Mouse (Mus musculus) lung, embryonic 14.5 days (tissue): Measurements from ENCODE around the gene Plekhh3. TPM values are rescaled to one million over a fixed set of nuclear protein-coding genes. Genes with fewer than 3 reads are reported as not detected.

ENCODE experiments used
- ATAC-seq: fragments of 200-750 bp; cut with Nextera tagmentation; 2 replicates; pipeline ENCODE4 v1.8.0; 2017; ENCODE audit warnings: mild to moderate bottlenecking, moderate TSS enrichment, moderate library complexity; ENCODE audit not compliant: insufficient read depth
- DNase-seq: peaks from one replicate; pipeline ENCODE4 v3.0.0-alpha.2; 2015
- H3K27ac ChIP-seq: fragments of 300-500 bp; sonication (generic); 2 replicates; pipeline ENCODE4 v1.5.1; 2014; ENCODE audit warnings: low read depth, mild to moderate bottlenecking, moderate library complexity
- H3K27me3 ChIP-seq: fragments of 300-500 bp; sonication (generic); 2 replicates; pipeline ENCODE4 v1.6.1; 2014; ENCODE audit warnings: low read length, control low read depth; ENCODE audit not compliant: insufficient read depth
- H3K36me3 ChIP-seq: fragments of 300-500 bp; sonication (generic); 2 replicates; pipeline ENCODE4 v1.6.1; 2014; ENCODE audit warnings: control low read depth; ENCODE audit not compliant: insufficient read depth
- H3K4me1 ChIP-seq: fragments of 300-500 bp; sonication (generic); 2 replicates; pipeline ENCODE4 v1.6.1; 2014; ENCODE audit warnings: antibody characterized with exemption, control low read depth; ENCODE audit not compliant: insufficient read depth
- H3K4me2 ChIP-seq: fragments of 300-500 bp; sonication (generic); 2 replicates; pipeline ENCODE4 v1.6.1; 2014; ENCODE audit warnings: mild to moderate bottlenecking
- H3K4me3 ChIP-seq: fragments of 300-500 bp; sonication (generic); 2 replicates; pipeline ENCODE4 v1.5.1; 2014; ENCODE audit warnings: low read depth, low read length
- H3K9ac ChIP-seq: fragments of 300-500 bp; sonication (generic); 2 replicates; pipeline ENCODE4 v1.6.1; 2014
- H3K9me3 ChIP-seq: fragments of 300-500 bp; sonication (generic); 2 replicates; pipeline ENCODE4 v1.6.1; 2016; ENCODE audit warnings: low read depth, low read length, control low read depth
- CTCF ChIP-seq: IDR thresholded peaks from 2 replicates; pipeline ENCODE4 v1.5.1; 2016; ENCODE audit warnings: antibody characterized with exemption, low read depth
- WGBS: fragments of 180-500 bp; shearing (Covaris S2); extraction: QIAGEN DNeasy Blood & Tissue Kit; methylation state at CpG from one replicate; pipeline ENCODE4 v1.1.7; 2014; 5-methylcytosine and 5-hydroxymethylcytosine counted together
- microRNA-seq: library from miRNA; unstranded; fragments of <30 nt; microRNA quantifications from one replicate; pipeline ENCODE4, GENCODE M21; 2016; ENCODE audit warnings: borderline number of aligned reads
- polyA plus RNA-seq: library from polyadenylated mRNA; unstranded; fragments of >200 nt; fragmentation: Nextera tagmentation; extraction: Ambion mirVana; gene quantifications from 2 replicates; pipeline ENCODE4 v1.2.1, GENCODE M21; 2014

Gene Plekhh3
- polyA plus RNA-seq, 1 experiment from 2014 or later = 15.9 TPM

DNA sequence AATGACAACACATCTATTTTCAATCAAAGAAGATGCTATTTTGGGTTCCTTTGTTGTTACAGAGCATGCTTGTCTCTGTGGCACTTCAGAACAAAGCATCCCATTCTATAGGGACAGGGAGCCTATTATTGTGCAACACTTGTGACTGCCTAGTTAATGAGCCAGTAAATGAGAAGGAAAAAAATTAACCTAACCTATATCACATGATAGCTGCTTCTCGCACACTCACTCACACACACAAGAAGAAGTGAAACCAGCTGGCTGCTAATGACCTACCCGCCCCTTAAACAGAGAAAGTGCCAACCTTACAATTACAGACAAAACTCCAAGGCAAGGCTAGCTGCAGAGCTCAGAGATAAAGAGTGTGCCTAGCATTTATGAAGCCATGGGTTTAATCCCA is 55.6 kb downstream of the Plekhh3 start:
- Histone ChIP-seq H3K4me3 (no peak overlapping the region), H3K9me3 (no peaks in the 10 kb centered on the region), H3K27ac (no peak overlapping the region), H3K4me1 (peaks cover 12% of the 10 kb centered on the region), H3K4me2 (no peak overlapping the region), H3K27me3 (no peaks in the 10 kb centered on the region), H3K36me3 (peaks cover 13% of the 10 kb centered on the region; the same call in 1 of the 2 replicates), H3K9ac (no peak overlapping the region)
- DNase-seq = no peak
- ATAC-seq = no peak
- WGBS = 72% methylated on average over 2 of the region's 2 CpGs
- no peak for TF ChIP-seq CTCF

Small RNA genes within 50 kb of the gene (microRNA-seq; reads per million reads assigned to microRNA genes)
- gene Gm27626 = not detected

Other genes with a start within 250 kb of the Plekhh3 start
- gene Stat3, start 231.8 kb downstream of the Plekhh3 start, polyA plus RNA-seq = 33.8 and 36.5 TPM in 2 replicates
- gene Cavin1, start 200.5 kb downstream of the Plekhh3 start, polyA plus RNA-seq = 137 and 143 TPM in 2 replicates
- 32.8 and 38.0 TPM in 2 replicates for gene Atp6v0a1, start 161.9 kb downstream of the Plekhh3 start, polyA plus RNA-seq
- 13.2 and 14.0 TPM in 2 replicates for gene Naglu, start 101.3 kb downstream of the Plekhh3 start, polyA plus RNA-seq
- gene Hsd17b1, start 92.9 kb downstream of the Plekhh3 start, polyA plus RNA-seq = not detected in 2 replicates
- gene Coasy, start 88.8 kb downstream of the Plekhh3 start, polyA plus RNA-seq = 37.9 and 38.0 TPM in 2 replicates
- 39.1 and 40.5 TPM in 2 replicates for gene Mlx, start 84.1 kb downstream of the Plekhh3 start, polyA plus RNA-seq
- gene Psmc3ip, start 75.9 kb downstream of the Plekhh3 start, polyA plus RNA-seq = 39.9 and 44.1 TPM in 2 replicates
- 9.3 and 9.4 TPM in 2 replicates for gene Retreg3, start 51.5 kb downstream of the Plekhh3 start, polyA plus RNA-seq
- gene Tubg1, start 51.4 kb downstream of the Plekhh3 start, polyA plus RNA-seq = 89.8 and 96.0 TPM in 2 replicates
- 2.7 and 4.1 TPM in 2 replicates for gene Tubg2, start 15.4 kb downstream of the Plekhh3 start, polyA plus RNA-seq
- 0.84 and 1.0 TPM in 2 replicates for gene Cntnap1, start 828 bp downstream of the Plekhh3 start, polyA plus RNA-seq
- gene Ccr10, start 4.1 kb upstream of the Plekhh3 start, polyA plus RNA-seq = 0.11 TPM in 1 of 2 replicates, not detected in the other
- 17.4 and 18.9 TPM in 2 replicates for gene Ezh1, start 55.1 kb upstream of the Plekhh3 start, polyA plus RNA-seq
- 271 and 276 TPM in 2 replicates for gene Ramp2, start 74.7 kb upstream of the Plekhh3 start, polyA plus RNA-seq
- gene Vps25, start 82.4 kb upstream of the Plekhh3 start, polyA plus RNA-seq = 132 and 139 TPM in 2 replicates
- 5.3 and 5.8 TPM in 2 replicates for gene Wnk4, start 89.2 kb upstream of the Plekhh3 start, polyA plus RNA-seq
- 1.0 and 1.9 TPM in 2 replicates for gene Cntd1, start 107.7 kb upstream of the Plekhh3 start, polyA plus RNA-seq
- 190 and 197 TPM in 2 replicates for gene Coa3, start 107.8 kb upstream of the Plekhh3 start, polyA plus RNA-seq
- gene Becn1, start 130.9 kb upstream of the Plekhh3 start, polyA plus RNA-seq = 149 and 154 TPM in 2 replicates
- gene Psme3, start 144.9 kb upstream of the Plekhh3 start, polyA plus RNA-seq = 118 and 123 TPM in 2 replicates
- 1.5 TPM in 2 replicates for gene Aoc2, start 153.7 kb upstream of the Plekhh3 start, polyA plus RNA-seq
- gene Aoc3, start 159.3 kb upstream of the Plekhh3 start, polyA plus RNA-seq = 0.62 and 0.83 TPM in 2 replicates
- gene G6pc, start 196.2 kb upstream of the Plekhh3 start, polyA plus RNA-seq = not detected in 2 replicates
- gene Aarsd1, start 246.3 kb upstream of the Plekhh3 start, polyA plus RNA-seq = 85.4 and 93.3 TPM in 2 replicates